Mouse (Mus musculus) midbrain, embryonic 13.5 days (tissue): Measurements from ENCODE around the gene Corin. TPM values are rescaled to one million over a fixed set of nuclear protein-coding genes. Genes with fewer than 3 reads are reported as not detected.

ENCODE experiments used
- ATAC-seq: fragments of 200-750 bp; cut with Nextera tagmentation; 2 replicates; pipeline ENCODE4 v1.8.0; 2017; ENCODE audit warnings: mild to moderate bottlenecking, moderate TSS enrichment, moderate library complexity
- H3K27ac ChIP-seq: fragments of 300-500 bp; sonication (generic); 2 replicates; pipeline ENCODE4 v1.5.1; 2015; ENCODE audit warnings: inconsistent platforms, mild to moderate bottlenecking, moderate library complexity
- H3K27me3 ChIP-seq: fragments of 300-500 bp; sonication (generic); 2 replicates; pipeline ENCODE4 v1.6.1; 2015; ENCODE audit warnings: mild to moderate bottlenecking, inconsistent platforms
- H3K36me3 ChIP-seq: fragments of 300-500 bp; sonication (generic); 2 replicates; pipeline ENCODE4 v1.6.1; 2015; ENCODE audit warnings: mild to moderate bottlenecking, inconsistent platforms
- H3K4me1 ChIP-seq: fragments of 300-500 bp; sonication (generic); replicated peaks from 2 replicates; pipeline ENCODE4 v1.6.1; 2015; ENCODE audit warnings: inconsistent platforms
- H3K4me2 ChIP-seq: fragments of 300-500 bp; sonication (generic); replicated peaks from 2 replicates; pipeline ENCODE4 v1.6.1; 2015; ENCODE audit warnings: moderate library complexity, mild to moderate bottlenecking, inconsistent platforms
- H3K4me3 ChIP-seq: fragments of 300-500 bp; sonication (generic); replicated peaks from 2 replicates; pipeline ENCODE4 v1.5.1; 2015; ENCODE audit warnings: mild to moderate bottlenecking, inconsistent platforms
- H3K9ac ChIP-seq: fragments of 300-500 bp; sonication (generic); replicated peaks from 2 replicates; pipeline ENCODE4 v1.6.1; 2015; ENCODE audit warnings: mild to moderate bottlenecking, inconsistent platforms
- H3K9me3 ChIP-seq: fragments of 300-500 bp; sonication (generic); 2 replicates; pipeline ENCODE4 v1.6.1; 2016; ENCODE audit warnings: mild to moderate bottlenecking, inconsistent platforms
- WGBS: fragments of 180-500 bp; shearing (Covaris S2); methylation state at CpG from one replicate; pipeline ENCODE4 v1.1.7; 2015; 5-methylcytosine and 5-hydroxymethylcytosine counted together
- polyA plus RNA-seq: library from polyadenylated mRNA; unstranded; fragments of >200 nt; fragmentation: Nextera tagmentation; extraction: Ambion mirVana; gene quantifications from 2 replicates; pipeline ENCODE4 v1.2.1, GENCODE M21; 2015

The Corin gene
- polyA plus RNA-seq, 1 experiment from 2014 or later: 4.1 TPM

DNA sequence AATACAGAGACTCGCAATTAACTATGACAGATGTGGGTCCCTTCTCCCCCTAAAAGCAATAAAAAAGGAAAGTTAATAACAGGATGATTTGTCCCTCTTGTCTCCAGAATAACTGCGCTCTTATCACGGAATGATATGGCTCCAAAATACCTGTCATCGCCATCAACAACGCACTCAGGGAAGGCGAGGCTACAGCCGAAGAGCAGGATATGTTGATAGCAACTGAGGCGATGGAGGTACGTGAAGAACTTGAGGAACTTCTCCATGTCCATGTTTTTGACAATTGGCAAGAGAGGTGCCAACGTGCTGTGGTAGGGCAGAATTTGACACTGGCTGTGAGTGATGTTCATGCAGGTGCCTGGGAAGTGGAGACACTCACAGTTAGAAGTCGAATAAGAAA lies 69.2 kb downstream of the Corin start:
- ATAC-seq: no peak
- H3K27ac ChIP-seq: no peak overlapping the region
- no peak overlapping the region for H3K4me3 ChIP-seq
- no peaks in the 10 kb centered on the region for H3K36me3 ChIP-seq
- no peaks in the 10 kb centered on the region for H3K9me3 ChIP-seq
- H3K4me1 ChIP-seq: no peaks in the 10 kb centered on the region
- no peak overlapping the region for H3K9ac ChIP-seq
- H3K4me2 ChIP-seq: no peak overlapping the region
- 95% methylated on average over 11 of the region's 11 CpGs for WGBS
- H3K27me3 ChIP-seq: no peaks in the 10 kb centered on the region

DNA sequence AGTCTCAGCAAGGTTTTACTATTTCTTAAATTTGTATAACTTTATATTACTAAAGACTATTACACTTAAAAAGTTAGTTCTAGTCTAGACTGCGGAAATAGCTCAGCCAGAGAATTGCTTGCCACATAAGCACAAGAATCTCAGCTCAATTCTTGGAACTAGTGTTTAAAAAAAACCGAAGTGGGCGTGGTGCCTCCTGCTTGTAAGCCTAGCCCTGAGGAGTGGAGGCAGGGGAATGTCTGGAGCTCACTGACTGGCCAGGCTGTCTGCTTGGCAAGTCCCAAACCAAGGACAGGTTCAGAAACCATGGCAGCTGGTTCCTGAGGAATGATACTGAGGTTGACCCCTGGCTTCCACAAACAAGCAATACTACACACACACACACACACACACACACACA lies 72.4 kb downstream of the Corin start:
- no peaks in the 10 kb centered on the region for H3K4me1 ChIP-seq
- no peak for ATAC-seq
- H3K4me2 ChIP-seq: no peak overlapping the region

DNA sequence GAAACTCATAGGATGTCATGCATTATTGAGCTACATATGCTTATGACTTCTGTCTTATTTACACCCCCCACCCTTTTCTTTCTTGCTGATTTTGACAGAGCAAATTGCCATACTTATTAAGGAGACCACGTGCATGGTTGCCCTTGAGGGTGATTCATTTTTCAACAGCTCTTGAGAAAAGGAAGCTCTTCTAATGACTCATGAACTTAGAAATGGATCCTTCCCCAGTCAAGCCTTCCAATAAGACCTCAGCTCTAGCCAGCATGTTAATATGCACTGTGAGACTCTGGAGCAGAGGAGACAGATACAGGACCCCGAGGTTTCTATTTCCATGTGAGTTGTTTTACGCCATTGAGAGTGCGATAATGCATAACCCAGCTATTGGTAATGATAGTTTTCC lies 76.7 kb downstream of the Corin start:
- Histone ChIP-seq H3K9ac (no peak overlapping the region), H3K36me3 (no peaks in the 10 kb centered on the region), H3K9me3 (no peaks in the 10 kb centered on the region), H3K27me3 (no peaks in the 10 kb centered on the region), H3K4me1 (no peaks in the 10 kb centered on the region), H3K27ac (no peak overlapping the region), H3K4me2 (no peak overlapping the region), H3K4me3 (no peak overlapping the region)
- WGBS: 88% methylated on average over 4 of the region's 4 CpGs
- no peak for ATAC-seq

More for the DNA sequence above, 72.4 kb downstream of the Corin start:
- Histone ChIP-seq H3K36me3 (no peaks in the 10 kb centered on the region), H3K9me3 (no peaks in the 10 kb centered on the region), H3K9ac (no peak overlapping the region), H3K27ac (no peak overlapping the region), H3K27me3 (no peaks in the 10 kb centered on the region), H3K4me3 (no peak overlapping the region)
- 79% methylated on average over 3 of the region's 3 CpGs for WGBS

DNA sequence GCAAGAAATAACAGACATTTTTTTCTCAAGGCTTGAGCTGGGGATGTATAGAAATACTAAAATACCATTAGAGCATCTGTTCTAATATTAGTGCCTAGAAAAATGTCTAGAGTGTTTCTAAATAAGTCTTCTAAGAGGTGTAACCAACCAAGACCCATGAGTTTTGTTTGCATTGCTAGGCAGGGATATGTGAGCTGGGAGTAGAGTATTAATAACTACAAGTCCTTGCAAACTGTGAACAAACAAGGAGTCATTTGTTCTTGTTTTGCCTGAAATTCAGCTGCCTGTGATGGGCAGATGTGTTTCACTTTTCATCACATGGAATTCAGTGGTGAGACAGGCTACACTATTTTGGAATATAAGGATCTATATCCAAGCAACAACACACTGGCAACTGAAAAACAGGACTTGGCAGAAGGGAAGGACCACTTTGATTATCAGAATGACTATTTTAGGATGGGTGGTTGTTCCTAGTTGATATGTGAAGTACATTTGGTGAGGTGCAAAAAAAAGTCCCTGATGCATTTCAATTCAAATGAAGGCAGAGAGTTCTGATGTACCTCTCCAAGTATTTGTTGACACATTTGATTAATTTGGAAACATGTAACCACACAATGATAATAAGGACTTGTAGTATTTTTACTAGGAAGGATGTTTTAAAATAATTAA lies 78.8 kb downstream of the Corin start:
- Histone ChIP-seq H3K9me3 (no peaks in the 10 kb centered on the region), H3K27me3 (no peaks in the 10 kb centered on the region), H3K4me1 (no peaks in the 10 kb centered on the region), H3K9ac (no peak overlapping the region), H3K36me3 (no peaks in the 10 kb centered on the region), H3K4me2 (no peak overlapping the region), H3K27ac (no peak overlapping the region), H3K4me3 (no peak overlapping the region)
- ATAC-seq: no peak

DNA sequence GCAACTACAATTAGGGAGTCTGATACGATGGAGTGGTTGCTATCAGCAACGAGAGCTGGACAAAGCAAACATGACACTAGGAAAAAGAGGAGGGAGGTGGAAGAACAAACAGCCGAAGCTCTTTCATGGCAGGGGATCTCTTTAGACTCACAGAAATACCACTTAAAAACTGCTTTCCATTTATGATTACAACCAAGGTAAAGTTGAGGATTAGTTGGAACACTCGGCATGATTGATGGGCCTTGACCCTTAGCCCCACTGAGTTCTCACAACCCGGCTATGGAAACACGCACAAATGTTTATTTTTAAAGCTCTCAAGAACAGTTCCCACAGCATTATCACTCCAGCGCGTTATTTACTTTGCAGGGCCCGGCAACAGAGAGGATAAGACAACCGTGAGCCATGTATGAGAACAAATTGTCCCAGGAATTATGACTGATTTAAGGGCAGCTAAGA lies 92.4 kb downstream of the Corin start:
- Histone ChIP-seq H3K27me3 (no peaks in the 10 kb centered on the region), H3K4me3 (no peak overlapping the region), H3K9ac (no peak overlapping the region), H3K4me1 (0 out of 2 replicates have a peak, but pooled peaks cover 6% of the 10 kb centered on the region), H3K36me3 (no peaks in the 10 kb centered on the region), H3K4me2 (no peak overlapping the region), H3K27ac (no peak overlapping the region), H3K9me3 (no peaks in the 10 kb centered on the region)
- WGBS: 38% methylated on average over 10 of the region's 10 CpGs
- peak; percentile 9; the same call in 1 of the 2 replicates for ATAC-seq

DNA sequence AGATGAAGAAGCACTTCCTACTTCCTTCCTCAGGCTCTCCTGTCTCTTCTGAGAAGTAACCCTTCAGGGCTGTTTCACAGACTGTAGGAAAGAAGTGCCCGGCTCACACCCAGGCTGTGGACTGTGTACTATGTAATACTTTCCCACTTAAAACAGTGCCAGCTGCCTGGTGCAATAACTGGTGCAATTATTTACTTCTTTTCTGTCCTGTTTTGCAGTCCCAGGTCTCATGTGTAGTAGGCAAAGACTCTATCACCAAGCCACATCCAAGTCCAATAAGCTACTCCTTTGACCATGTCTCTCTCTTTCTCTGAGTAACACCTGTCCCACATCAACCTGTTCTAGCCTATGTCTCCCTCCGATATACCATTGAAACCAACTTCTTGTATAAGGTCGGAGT lies 93.4 kb downstream of the Corin start:
- no peak for ATAC-seq
- H3K4me2 ChIP-seq: no peak overlapping the region
- H3K4me3 ChIP-seq: no peak overlapping the region
- no peaks in the 10 kb centered on the region for H3K36me3 ChIP-seq
- no peaks in the 10 kb centered on the region for H3K9me3 ChIP-seq
- no peak overlapping the region for H3K9ac ChIP-seq
- H3K27me3 ChIP-seq: no peaks in the 10 kb centered on the region
- 0 out of 2 replicates have a peak, but pooled peaks cover 6% of the 10 kb centered on the region for H3K4me1 ChIP-seq
- H3K27ac ChIP-seq: no peak overlapping the region
- WGBS: 93% methylated on average over 3 of the region's 3 CpGs

DNA sequence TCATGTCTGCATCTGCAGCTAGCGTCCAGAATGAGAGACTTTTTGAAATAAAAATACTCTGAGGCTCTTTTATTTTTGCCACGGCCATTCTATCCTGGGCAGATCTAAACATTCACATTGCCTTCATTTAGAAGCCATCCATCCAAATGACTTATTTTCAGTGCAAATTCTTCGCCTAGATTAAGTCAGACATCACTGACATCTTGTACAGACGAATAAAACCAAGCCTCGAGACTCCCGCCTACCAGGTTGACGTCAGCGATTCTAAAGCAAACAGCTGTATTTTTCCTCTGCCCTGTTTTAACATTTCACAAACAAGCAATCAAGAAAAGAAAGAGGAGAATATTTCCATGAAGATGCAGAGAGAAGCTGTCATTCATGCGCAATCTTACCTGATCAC lies 100.9 kb downstream of the Corin start:
- peaks cover 7% of the 10 kb centered on the region for H3K4me1 ChIP-seq
- no peaks in the 10 kb centered on the region for H3K9me3 ChIP-seq
- WGBS: 82% methylated on average over 9 of the region's 9 CpGs
- no peaks in the 10 kb centered on the region for H3K27me3 ChIP-seq
- no peak overlapping the region for H3K27ac ChIP-seq
- H3K9ac ChIP-seq: no peak overlapping the region
- H3K36me3 ChIP-seq: no peaks in the 10 kb centered on the region
- no peak for ATAC-seq
- no peak overlapping the region for H3K4me3 ChIP-seq
- H3K4me2 ChIP-seq: no peak overlapping the region

DNA sequence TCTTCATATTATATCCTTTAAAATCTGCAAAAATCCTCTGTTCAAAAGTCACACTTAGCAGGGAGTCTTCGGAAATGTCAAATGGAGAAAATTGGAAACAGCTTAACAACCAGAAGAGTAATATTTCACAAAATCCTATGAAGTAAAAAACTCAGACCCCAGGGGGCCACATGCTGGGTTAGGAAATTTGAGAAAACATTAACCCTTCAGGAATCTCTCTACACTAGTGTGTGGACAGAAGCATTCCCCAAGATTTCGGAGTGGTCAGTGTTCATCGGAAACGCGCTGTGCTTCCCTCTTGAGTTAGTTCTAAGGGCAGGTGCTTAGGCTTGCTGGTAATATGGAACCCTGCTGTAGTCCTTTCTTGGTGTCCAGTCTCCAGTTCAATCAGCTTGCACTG lies 101.4 kb downstream of the Corin start:
- Histone ChIP-seq H3K9ac (no peak overlapping the region), H3K4me2 (no peak overlapping the region), H3K27ac (no peak overlapping the region), H3K9me3 (no peaks in the 10 kb centered on the region), H3K27me3 (no peaks in the 10 kb centered on the region), H3K4me3 (no peak overlapping the region), H3K36me3 (no peaks in the 10 kb centered on the region), H3K4me1 (peaks cover 7% of the 10 kb centered on the region)
- ATAC-seq: no peak
- whole genome bisulfite sequencing: 80% methylated on average over 5 of the region's 5 CpGs

DNA sequence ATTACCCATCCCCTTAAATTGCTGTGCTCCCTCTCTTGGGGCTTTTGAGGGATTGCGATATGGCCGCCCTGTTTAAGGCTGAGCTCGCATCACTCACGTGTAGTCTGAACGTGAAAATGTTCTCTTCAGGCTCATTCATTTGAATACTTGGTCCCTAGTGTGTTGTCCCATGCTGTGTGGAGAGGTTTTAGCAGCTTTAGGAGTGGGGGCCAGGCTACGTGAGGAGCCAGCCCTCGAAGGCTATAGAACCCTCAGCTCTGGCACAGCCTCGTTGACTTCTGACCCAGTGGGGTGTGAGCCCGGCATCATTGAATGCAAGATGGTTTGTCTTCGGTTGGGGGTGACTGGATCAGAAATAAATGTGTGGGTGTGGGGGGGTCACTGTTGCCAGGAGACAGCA lies 102.5 kb downstream of the Corin start:
- 56% methylated on average over 10 of the region's 10 CpGs for WGBS
- Histone ChIP-seq H3K36me3 (no peaks in the 10 kb centered on the region), H3K4me1 (peaks cover 7% of the 10 kb centered on the region), H3K27ac (no peak overlapping the region), H3K9me3 (no peaks in the 10 kb centered on the region), H3K4me2 (no peak overlapping the region), H3K9ac (no peak overlapping the region), H3K4me3 (no peak overlapping the region), H3K27me3 (no peaks in the 10 kb centered on the region)
- no peak; the same call in 1 of the 2 replicates for ATAC-seq

DNA sequence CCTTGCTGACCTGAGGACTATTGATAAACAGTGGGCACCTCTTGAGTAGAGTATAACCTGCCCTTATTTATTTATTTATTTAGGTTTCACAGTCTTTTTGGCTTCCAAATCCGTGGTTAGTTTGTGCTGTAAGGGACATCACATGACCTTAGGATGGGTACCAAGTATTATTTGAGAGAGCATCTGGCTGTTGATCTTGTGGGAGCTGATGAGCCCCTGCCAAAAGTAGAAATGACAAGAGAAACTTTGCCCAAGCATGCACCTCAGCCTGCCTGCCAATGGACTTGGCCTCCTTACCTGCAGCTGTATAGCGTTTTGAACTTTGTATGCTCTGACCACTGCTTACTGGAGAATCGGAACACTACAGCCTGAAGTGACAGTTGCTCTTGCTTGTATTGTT lies 103.0 kb downstream of the Corin start:
- H3K27ac ChIP-seq: no peak overlapping the region
- H3K9ac ChIP-seq: no peak overlapping the region
- no peaks in the 10 kb centered on the region for H3K36me3 ChIP-seq
- no peaks in the 10 kb centered on the region for H3K27me3 ChIP-seq
- ATAC-seq: no peak
- H3K4me3 ChIP-seq: no peak overlapping the region
- H3K4me1 ChIP-seq: peaks cover 7% of the 10 kb centered on the region
- no peaks in the 10 kb centered on the region for H3K9me3 ChIP-seq
- 85% methylated on average over 3 of the region's 3 CpGs for WGBS
- no peak overlapping the region for H3K4me2 ChIP-seq

DNA sequence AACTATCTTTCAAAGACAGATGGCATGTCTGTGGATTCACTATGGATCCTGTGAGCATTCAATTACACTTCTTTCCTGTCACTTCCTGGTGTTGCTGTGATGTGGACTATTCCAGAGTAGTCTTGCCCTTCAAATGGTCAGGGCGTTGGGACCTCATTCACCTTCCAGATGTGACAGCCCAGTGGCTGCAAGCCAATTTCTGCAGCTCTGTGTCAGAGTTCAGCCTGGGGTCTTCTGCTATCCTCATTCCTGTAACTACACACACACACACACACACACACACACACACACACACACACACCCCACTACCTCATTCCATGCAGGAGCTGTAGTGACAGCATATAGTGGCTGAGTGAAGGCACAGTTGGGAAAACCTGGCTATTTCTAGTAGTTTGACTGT lies 122.1 kb downstream of the Corin start:
- H3K9me3 ChIP-seq: no peaks in the 10 kb centered on the region

DNA sequence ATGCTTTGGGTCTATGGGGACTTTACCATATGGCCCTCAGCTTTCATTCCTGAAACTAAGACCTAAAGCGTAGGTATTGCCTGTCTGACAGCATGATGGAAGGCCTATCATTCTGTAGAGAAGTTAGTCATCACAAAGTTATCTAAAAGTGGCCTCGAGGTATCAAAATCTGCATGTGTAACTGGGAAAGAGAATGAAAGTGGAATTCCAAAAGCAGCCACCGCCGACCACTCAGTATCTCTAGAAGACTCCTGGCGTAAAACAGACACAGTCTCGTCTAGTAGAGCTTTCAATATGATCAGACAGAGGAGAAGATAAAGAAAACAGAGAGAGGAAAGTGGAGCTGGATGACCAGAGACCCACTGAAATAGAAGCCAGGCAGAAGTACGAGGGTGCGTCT lies 123.7 kb downstream of the Corin start:
- Histone ChIP-seq H3K9me3 (no peaks in the 10 kb centered on the region), H3K9ac (no peak overlapping the region), H3K4me2 (no peak overlapping the region), H3K4me1 (no peaks in the 10 kb centered on the region), H3K4me3 (no peak overlapping the region), H3K27me3 (no peaks in the 10 kb centered on the region), H3K27ac (no peak overlapping the region), H3K36me3 (no peaks in the 10 kb centered on the region)
- ATAC-seq: no peak
- WGBS: 78% methylated on average over 8 of the region's 8 CpGs

More for the DNA sequence above, 122.1 kb downstream of the Corin start:
- no peaks in the 10 kb centered on the region for H3K27me3 ChIP-seq
- ATAC-seq: no peak
- no peak overlapping the region for H3K4me2 ChIP-seq
- no peak overlapping the region for H3K9ac ChIP-seq
- H3K4me3 ChIP-seq: no peak overlapping the region
- WGBS: 74% methylated on average over 1 of the region's 1 CpGs
- no peak overlapping the region for H3K27ac ChIP-seq
- no peaks in the 10 kb centered on the region for H3K36me3 ChIP-seq
- no peaks in the 10 kb centered on the region for H3K4me1 ChIP-seq

DNA sequence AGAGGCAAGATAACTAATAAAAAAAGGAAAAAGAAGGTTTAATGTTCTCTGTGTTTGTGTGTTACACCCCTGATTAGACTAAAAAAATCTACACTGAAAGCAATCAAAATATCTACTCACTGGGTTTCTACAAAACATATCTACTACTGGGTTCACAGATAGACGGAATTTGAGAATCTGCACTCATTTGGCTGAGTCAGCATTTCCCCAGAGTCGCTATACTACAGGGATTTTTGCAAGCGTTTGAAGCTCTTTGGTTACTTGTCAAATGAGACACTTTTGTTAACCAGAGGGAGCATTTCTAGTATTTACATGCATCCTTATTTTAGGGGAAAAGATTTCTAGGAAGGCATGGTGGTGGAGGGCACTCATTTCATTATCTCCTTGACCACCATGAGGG lies 136.3 kb downstream of the Corin start:
- WGBS: 91% methylated on average over 3 of the region's 3 CpGs
- H3K4me3 ChIP-seq: no peak overlapping the region
- 0 out of 2 replicates have a peak, but pooled peaks cover 5% of the 10 kb centered on the region for H3K27me3 ChIP-seq
- H3K9ac ChIP-seq: no peak overlapping the region
- no peaks in the 10 kb centered on the region for H3K9me3 ChIP-seq
- no peak for ATAC-seq
- no peak overlapping the region for H3K4me2 ChIP-seq
- H3K27ac ChIP-seq: no peak overlapping the region
- no peaks in the 10 kb centered on the region for H3K4me1 ChIP-seq
- H3K36me3 ChIP-seq: no peaks in the 10 kb centered on the region
